Mouse (Mus musculus): ENCODE results near the gene Git1. TPM values are rescaled to one million over a fixed set of nuclear protein-coding genes. Genes with fewer than 3 reads are reported as not detected.

The Git1 gene
- 12.2 and 12.8 TPM in 2 replicates for polyA plus RNA-seq (2015; fragmentation: Nextera tagmentation; extraction: Ambion mirVana)

DNA sequence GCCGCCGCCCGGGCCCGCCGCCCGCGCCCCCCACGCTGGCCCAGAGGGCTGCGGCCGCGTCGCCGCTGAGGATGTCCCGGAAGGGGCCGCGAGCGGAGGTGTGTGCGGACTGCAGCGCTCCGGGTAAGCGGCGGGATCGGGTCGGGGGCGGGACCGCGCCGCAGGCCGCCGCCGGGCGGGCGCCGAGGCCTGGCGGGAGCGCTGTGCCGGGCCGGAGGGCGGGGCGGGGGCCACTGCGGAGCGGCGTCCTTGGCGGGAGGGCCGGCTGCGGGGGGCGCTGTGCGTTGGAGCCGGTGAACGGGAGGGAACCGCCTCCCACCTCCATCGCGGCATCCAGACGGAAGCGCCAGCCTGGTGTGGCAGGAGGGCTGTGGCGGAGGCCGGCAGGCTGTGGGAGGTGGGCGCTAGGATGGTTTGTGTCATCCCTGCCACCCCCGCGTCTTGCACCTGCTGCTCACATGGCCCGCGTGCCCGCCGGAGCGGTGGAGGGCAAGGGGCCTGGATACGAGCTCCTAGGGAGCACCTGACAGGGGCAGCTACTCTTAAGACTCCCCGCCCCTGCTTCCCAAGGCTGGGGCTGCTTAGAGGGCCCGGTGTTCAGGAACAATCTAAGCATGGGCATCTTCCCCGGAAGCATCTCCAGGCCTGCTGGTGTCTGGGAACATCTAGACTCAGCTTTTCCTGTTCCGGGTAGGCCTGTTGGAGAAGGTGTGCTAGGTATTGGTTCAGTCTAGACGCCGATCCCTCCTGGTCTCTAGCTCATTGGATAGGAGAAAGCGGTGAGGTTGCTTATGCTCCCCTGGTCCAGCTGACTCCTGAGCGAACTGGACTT lies at the start of gene Git1:
Gene Git1 (plus strand): TSS at position 51 of the 832 bp plus-strand sequence.
- Histone ChIP-seq H3K27me3 (replicated peaks; ENCODE audit: control insufficient read depth, insufficient read depth, low read length) (no peaks in the 10 kb centered on the region), H3K27ac (ENCODE audit: low read length) (peak within 1 kb of the TSS; percentile 92), H3K4me2 (ENCODE audit: low read depth, low read length) (peak within 1 kb of the TSS; percentile 93), H3K4me1 (ENCODE audit: control insufficient read depth, insufficient read depth, low read length) (peaks cover 72% of the 10 kb centered on the region), H3K9ac (ENCODE audit: low read depth, low read length) (peak within 1 kb of the TSS; percentile 93), H3K9me3 (ENCODE audit: control insufficient read depth, low read length) (no peaks in the 10 kb centered on the region), H3K4me3 (ENCODE audit: low read length) (peak within 1 kb of the TSS; percentile 98), H3K36me3 (ENCODE audit: control insufficient read depth, insufficient read depth, low read length) (no peaks in the 10 kb centered on the region)
- WGBS = 1% methylated on average over 74 of the region's 74 CpGs
- ATAC-seq = 0 out of 2 replicates have a peak, but pooled peaks have one; percentile 2

DNA sequence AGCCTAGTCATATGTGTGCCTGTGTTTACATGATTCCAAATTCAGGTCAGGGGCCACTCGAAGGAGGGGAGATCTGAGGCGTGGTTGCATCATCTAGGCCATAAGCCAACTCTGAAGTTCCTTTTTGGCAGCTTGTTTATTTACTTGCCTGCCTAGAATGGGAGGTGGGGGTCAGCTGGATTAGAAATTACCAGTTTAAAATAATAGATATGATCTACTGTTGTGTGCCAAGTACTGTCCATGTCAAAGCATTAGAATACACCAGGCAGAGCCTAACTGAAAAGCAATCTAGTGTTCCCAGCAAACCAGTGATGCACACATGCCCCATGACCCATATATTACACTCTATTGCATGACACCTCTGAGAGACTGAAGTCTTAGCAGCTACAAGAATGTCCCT lies 48.4 kb upstream of the Git1 start:
- WGBS = 51% methylated on average over 2 of the region's 2 CpGs
- no peaks in the 10 kb centered on the region; the same call in 1 of the 2 replicates for H3K36me3 ChIP-seq (ENCODE audit: control insufficient read depth, insufficient read depth, low read length)
- ATAC-seq = no peak

DNA sequence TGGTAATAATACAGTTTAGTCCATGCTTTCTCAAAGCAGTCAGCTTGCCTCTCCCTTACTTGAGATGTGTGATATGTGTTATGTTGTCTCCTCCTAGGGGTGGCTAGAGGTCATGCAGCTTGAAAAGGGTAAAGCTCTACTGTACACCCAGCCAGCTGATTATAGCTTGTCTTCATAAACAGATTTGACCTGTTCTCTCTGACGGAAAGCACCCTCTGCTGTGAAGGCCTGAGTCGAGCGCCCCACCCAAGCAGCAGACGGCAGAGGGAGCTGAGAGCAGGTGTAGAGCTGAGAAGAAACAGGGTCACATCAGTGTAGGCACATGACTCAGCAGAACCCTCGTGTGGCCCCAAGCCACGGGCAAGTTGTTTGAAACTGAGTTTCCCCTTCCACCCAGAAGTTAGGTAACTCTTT lies 46.7 kb upstream of the Git1 start:
- no peaks in the 10 kb centered on the region for H3K27me3 ChIP-seq (replicated peaks; ENCODE audit: control insufficient read depth, insufficient read depth, low read length)

More for the DNA sequence above, 48.4 kb upstream of the Git1 start:
- Histone ChIP-seq H3K4me3 (ENCODE audit: low read length) (no peak overlapping the region), H3K4me2 (ENCODE audit: low read depth, low read length) (no peak overlapping the region), H3K9ac (ENCODE audit: low read depth, low read length) (no peak overlapping the region), H3K27ac (ENCODE audit: low read length) (no peak overlapping the region), H3K9me3 (ENCODE audit: control insufficient read depth, low read length) (no peaks in the 10 kb centered on the region), H3K4me1 (ENCODE audit: control insufficient read depth, insufficient read depth, low read length) (no peaks in the 10 kb centered on the region), H3K27me3 (replicated peaks; ENCODE audit: control insufficient read depth, insufficient read depth, low read length) (no peaks in the 10 kb centered on the region)

DNA sequence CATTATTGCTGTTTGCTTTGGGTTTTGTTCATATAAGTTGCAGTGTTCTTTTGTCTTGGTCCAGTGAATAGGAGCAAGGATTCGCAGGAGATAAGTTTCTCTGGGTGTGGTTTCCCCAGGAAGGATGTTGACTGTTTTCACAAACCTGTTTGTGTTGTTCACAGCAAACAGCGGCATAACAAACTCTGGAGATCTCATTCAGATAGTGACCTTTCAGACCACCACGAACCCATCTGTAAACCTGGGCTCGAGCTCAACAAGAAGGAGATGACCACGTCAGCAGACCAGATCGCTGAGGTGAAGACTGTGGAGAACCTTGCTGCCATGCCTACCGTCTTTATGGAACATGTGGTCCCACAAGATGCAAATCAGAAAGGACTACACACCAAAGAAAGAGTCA lies 44.1 kb upstream of the Git1 start:
- Histone ChIP-seq H3K27ac (ENCODE audit: low read length) (no peak overlapping the region), H3K4me1 (ENCODE audit: control insufficient read depth, insufficient read depth, low read length) (no peaks in the 10 kb centered on the region), H3K4me2 (ENCODE audit: low read depth, low read length) (no peak overlapping the region), H3K4me3 (ENCODE audit: low read length) (no peak overlapping the region), H3K27me3 (replicated peaks; ENCODE audit: control insufficient read depth, insufficient read depth, low read length) (no peaks in the 10 kb centered on the region), H3K9ac (ENCODE audit: low read depth, low read length) (no peak overlapping the region), H3K36me3 (ENCODE audit: control insufficient read depth, insufficient read depth, low read length) (0 out of 2 replicates have a peak, but pooled peaks cover 7% of the 10 kb centered on the region), H3K9me3 (ENCODE audit: control insufficient read depth, low read length) (no peaks in the 10 kb centered on the region)
- no peak for ATAC-seq
- 87% methylated on average over 7 of the region's 7 CpGs for WGBS

More for the DNA sequence above, 46.7 kb upstream of the Git1 start:
- Histone ChIP-seq H3K9ac (ENCODE audit: low read depth, low read length) (no peak overlapping the region), H3K4me1 (ENCODE audit: control insufficient read depth, insufficient read depth, low read length) (no peaks in the 10 kb centered on the region), H3K27ac (ENCODE audit: low read length) (no peak overlapping the region), H3K9me3 (ENCODE audit: control insufficient read depth, low read length) (no peaks in the 10 kb centered on the region), H3K4me2 (ENCODE audit: low read depth, low read length) (no peak overlapping the region), H3K4me3 (ENCODE audit: low read length) (no peak overlapping the region), H3K36me3 (ENCODE audit: control insufficient read depth, insufficient read depth, low read length) (no peaks in the 10 kb centered on the region; the same call in 1 of the 2 replicates)
- peak; percentile 87 for ATAC-seq
- 32% methylated on average over 6 of the region's 6 CpGs for WGBS

DNA sequence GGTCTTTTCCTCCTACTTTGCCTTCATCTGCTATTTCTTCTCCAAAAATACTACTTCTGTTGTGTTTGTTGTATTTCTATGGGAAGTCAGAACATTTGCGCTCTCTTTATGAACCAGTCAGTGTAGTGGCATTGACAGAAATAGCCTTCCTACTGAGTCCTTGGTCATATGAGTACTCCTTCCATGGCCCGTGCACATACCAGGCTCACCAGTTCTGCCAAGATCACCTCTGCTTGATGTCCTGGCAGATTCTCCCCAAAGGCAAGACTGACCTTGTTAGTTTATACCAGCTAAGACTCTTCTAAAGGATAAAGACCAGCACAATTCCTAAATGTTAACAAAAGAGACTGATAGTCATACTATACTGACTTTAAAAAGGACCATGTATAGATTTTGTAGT lies 41.7 kb upstream of the Git1 start:
- 0 out of 2 replicates have a peak, but pooled peaks cover 13% of the 10 kb centered on the region for H3K36me3 ChIP-seq (ENCODE audit: control insufficient read depth, insufficient read depth, low read length)
- no peak overlapping the region for H3K27ac ChIP-seq (ENCODE audit: low read length)
- ATAC-seq = no peak
- H3K4me2 ChIP-seq (ENCODE audit: low read depth, low read length) = no peak overlapping the region
- H3K9ac ChIP-seq (ENCODE audit: low read depth, low read length) = no peak overlapping the region
- H3K27me3 ChIP-seq (replicated peaks; ENCODE audit: control insufficient read depth, insufficient read depth, low read length) = no peaks in the 10 kb centered on the region
- 93% methylated on average over 2 of the region's 2 CpGs for WGBS
- H3K4me1 ChIP-seq (ENCODE audit: control insufficient read depth, insufficient read depth, low read length) = no peaks in the 10 kb centered on the region
- no peaks in the 10 kb centered on the region for H3K9me3 ChIP-seq (ENCODE audit: control insufficient read depth, low read length)
- no peak overlapping the region for H3K4me3 ChIP-seq (ENCODE audit: low read length)

DNA sequence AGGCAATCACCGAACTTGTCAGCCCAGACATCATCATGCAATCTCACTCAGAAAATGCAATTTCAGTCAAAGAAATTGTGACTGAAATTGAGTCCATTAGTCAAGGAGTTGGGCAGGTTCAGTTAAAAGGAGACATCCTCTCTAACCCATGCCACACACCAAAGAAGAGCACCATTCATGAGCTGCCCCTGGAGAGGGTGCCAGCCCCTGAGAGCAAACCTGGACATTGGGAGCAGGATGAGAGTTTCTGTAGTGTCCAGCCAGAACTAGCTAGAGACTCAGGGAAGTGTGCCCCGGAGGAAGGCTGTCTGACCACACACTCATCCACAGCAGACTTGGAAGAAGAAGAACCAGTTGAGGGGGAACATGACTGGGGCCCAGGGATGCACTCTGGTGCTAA lies 40.0 kb upstream of the Git1 start:
- 0 out of 2 replicates have a peak, but pooled peaks cover 13% of the 10 kb centered on the region for H3K36me3 ChIP-seq (ENCODE audit: control insufficient read depth, insufficient read depth, low read length)
- H3K4me2 ChIP-seq (ENCODE audit: low read depth, low read length) = no peak overlapping the region
- H3K9me3 ChIP-seq (ENCODE audit: control insufficient read depth, low read length) = no peaks in the 10 kb centered on the region
- WGBS = 96% methylated on average over 2 of the region's 2 CpGs
- H3K9ac ChIP-seq (ENCODE audit: low read depth, low read length) = no peak overlapping the region
- no peaks in the 10 kb centered on the region for H3K27me3 ChIP-seq (replicated peaks; ENCODE audit: control insufficient read depth, insufficient read depth, low read length)
- no peak overlapping the region for H3K27ac ChIP-seq (ENCODE audit: low read length)
- no peak overlapping the region for H3K4me3 ChIP-seq (ENCODE audit: low read length)
- H3K4me1 ChIP-seq (ENCODE audit: control insufficient read depth, insufficient read depth, low read length) = no peaks in the 10 kb centered on the region
- no peak for ATAC-seq

DNA sequence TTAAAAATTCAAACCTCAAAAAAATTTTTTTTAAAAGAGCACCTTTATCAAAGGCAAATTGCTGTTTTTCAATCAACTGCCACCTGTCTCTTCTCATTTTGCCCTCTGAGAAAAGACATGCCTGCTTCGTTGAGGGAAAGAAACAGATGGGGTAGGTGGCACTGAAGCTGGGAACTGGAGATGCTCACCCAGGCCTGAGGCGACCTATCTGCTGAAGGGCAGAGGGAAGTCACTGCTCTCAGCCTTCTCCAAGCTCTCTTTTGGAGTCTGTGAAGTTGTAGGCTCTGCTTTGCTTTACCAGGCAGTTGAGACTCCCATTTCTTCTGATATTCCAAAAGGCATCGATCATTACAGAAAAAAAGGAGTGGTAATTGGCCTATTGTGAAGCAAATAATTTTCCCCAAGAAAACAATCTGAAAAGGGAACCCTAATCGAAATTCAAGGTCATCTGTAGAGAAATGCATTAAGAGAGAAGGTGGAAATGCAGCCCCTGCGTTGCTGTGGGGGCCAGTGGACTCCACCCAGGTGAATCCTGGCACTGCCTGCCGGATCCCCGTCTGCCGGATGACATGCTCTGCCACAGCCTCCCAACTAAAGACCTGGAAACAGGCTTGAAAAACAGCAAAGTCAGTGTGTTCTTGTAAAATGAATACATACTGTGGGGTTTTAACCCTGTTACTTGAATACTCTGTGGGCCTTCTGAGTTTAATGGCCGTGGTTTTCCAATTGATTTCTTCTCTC lies 37.4 kb upstream of the Git1 start:
- Histone ChIP-seq H3K9ac (ENCODE audit: low read depth, low read length) (no peak overlapping the region), H3K4me2 (ENCODE audit: low read depth, low read length) (no peak overlapping the region), H3K4me1 (ENCODE audit: control insufficient read depth, insufficient read depth, low read length) (no peaks in the 10 kb centered on the region), H3K36me3 (ENCODE audit: control insufficient read depth, insufficient read depth, low read length) (0 out of 2 replicates have a peak, but pooled peaks cover 13% of the 10 kb centered on the region), H3K4me3 (ENCODE audit: low read length) (no peak overlapping the region), H3K27ac (ENCODE audit: low read length) (no peak overlapping the region), H3K9me3 (ENCODE audit: control insufficient read depth, low read length) (no peaks in the 10 kb centered on the region), H3K27me3 (replicated peaks; ENCODE audit: control insufficient read depth, insufficient read depth, low read length) (no peaks in the 10 kb centered on the region)
- ATAC-seq = no peak
- 83% methylated on average over 9 of the region's 9 CpGs for WGBS

DNA sequence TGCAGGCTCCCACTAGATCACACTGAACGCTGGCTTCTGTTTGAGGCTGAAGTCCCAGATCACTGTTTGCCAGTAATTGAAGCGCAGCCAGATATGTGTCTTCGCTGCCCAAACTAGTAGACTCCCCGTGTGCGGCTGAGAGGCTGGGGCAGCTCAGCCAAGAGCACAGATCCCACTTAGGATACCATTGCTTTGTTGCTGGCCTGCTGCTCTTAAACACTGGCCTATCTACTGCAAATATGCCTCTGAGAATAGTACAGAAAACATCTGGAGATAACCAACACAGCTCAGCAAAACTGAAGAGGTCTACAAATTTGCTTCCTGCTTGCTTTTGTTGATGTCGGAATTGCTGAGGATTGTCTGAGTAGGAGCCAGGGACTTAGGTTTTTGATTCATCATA lies 36.5 kb upstream of the Git1 start:
- ATAC-seq = no peak
- Histone ChIP-seq H3K4me3 (ENCODE audit: low read length) (no peak overlapping the region), H3K9me3 (ENCODE audit: control insufficient read depth, low read length) (no peaks in the 10 kb centered on the region), H3K36me3 (ENCODE audit: control insufficient read depth, insufficient read depth, low read length) (0 out of 2 replicates have a peak, but pooled peaks cover 13% of the 10 kb centered on the region), H3K4me2 (ENCODE audit: low read depth, low read length) (no peak overlapping the region), H3K27me3 (replicated peaks; ENCODE audit: control insufficient read depth, insufficient read depth, low read length) (0 out of 2 replicates have a peak, but pooled peaks cover 3% of the 10 kb centered on the region), H3K27ac (ENCODE audit: low read length) (no peak overlapping the region), H3K9ac (ENCODE audit: low read depth, low read length) (no peak overlapping the region), H3K4me1 (ENCODE audit: control insufficient read depth, insufficient read depth, low read length) (no peaks in the 10 kb centered on the region)
- 46% methylated on average over 6 of the region's 6 CpGs for WGBS

DNA sequence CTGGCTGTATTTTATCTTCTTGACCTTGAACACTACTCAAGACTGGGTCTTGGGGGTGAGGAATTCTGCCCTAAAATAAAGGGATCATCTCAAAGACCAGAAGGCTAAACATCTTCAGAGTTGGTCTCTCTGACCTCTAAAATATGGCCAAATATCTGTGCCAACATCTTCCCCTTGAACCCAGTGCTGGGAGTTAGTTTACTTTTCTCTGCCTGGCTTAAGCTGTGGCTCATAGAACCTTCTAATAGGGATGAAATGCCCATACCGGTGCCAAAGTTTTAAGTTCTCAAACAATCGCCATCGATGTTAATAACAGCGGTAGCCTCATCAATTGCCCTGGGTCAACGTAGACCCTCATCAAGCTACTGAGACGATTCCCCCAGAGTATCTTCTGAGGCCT lies 31.5 kb upstream of the Git1 start:
- no peaks in the 10 kb centered on the region for H3K36me3 ChIP-seq (ENCODE audit: control insufficient read depth, insufficient read depth, low read length)
- H3K9ac ChIP-seq (ENCODE audit: low read depth, low read length) = peak overlapping the region; percentile 67
- peak overlapping the region; percentile 58 for H3K4me3 ChIP-seq (ENCODE audit: low read length)
- 0 out of 2 replicates have a peak, but pooled peaks cover 5% of the 10 kb centered on the region for H3K4me1 ChIP-seq (ENCODE audit: control insufficient read depth, insufficient read depth, low read length)
- ATAC-seq = no peak; the same call in 1 of the 2 replicates
- H3K27me3 ChIP-seq (replicated peaks; ENCODE audit: control insufficient read depth, insufficient read depth, low read length) = peaks cover 33% of the 10 kb centered on the region
- peak overlapping the region; percentile 100 for H3K4me2 ChIP-seq (ENCODE audit: low read depth, low read length)
- no peaks in the 10 kb centered on the region for H3K9me3 ChIP-seq (ENCODE audit: control insufficient read depth, low read length)
- no peak overlapping the region for H3K27ac ChIP-seq (ENCODE audit: low read length)
- 5% methylated on average over 6 of the region's 6 CpGs for WGBS

All from intestine, embryonic 16.5 days (tissue).